Comparison of ENCODE assay signal across 9 mouse cellular contexts in the genomic region with DNA sequence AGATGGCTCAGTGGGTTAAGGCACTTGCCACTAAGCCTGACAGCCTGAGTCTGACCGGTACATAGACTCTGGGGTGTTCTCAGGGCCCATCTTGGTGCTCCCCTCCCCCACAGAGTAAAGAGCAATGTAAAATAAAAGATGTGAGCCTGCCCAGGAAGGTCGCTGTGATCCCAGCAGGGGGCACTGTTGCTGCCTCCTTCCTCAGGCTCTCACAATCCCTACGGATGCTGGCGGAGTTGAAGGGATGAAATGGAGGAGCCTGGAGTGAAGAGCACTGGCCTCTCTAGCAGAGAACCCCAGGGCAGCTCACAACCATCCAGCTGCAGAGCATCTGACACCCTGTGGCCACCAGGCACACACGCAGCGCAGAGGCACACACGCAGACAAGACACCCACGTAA. TPM values are rescaled to one million over a fixed set of nuclear protein-coding genes. Genes with fewer than 3 reads are reported as not detected.
A peak's percentile ranks its signal among the peaks of the same experiment; 100 is the strongest.
DNase-seq lines count a peak whose midpoint lies in the region; ATAC-seq and TF ChIP-seq lines count a peak whose summit lies in the region.
"Had no signal": no experiment of that assay in that cellular context is flagged by ENCODE, and none has a peak within 500 bp of the region (broad histone marks: within the 10 kb centered on the region; RNA-seq: fewer than 3 reads in every experiment).

No protein-coding gene starts in this region.

- no peaks in the 10 kb centered on the region for H3K4me1 ChIP-seq in spleen, adult 2 months (ENCODE audit: control insufficient read depth, insufficient read depth, insufficient read length)
- H3K4me1 ChIP-seq in hindbrain, embryonic 12.5 days: peaks cover 13% of the 10 kb centered on the region
- peaks cover 4% of the 10 kb centered on the region for H3K4me1 ChIP-seq in lung, embryonic 16.5 days (replicated peaks; ENCODE audit: control insufficient read depth, insufficient read depth, low read length)

- no peak overlapping the region for H3K27ac ChIP-seq in gastrocnemius, adult 2 months
- H3K27ac ChIP-seq in spleen, adult 2 months (ENCODE audit: insufficient read depth, low read length): no peak overlapping the region
- H3K27ac ChIP-seq in hindbrain, embryonic 12.5 days: no peak overlapping the region
- no peak overlapping the region for H3K27ac ChIP-seq in lung, embryonic 16.5 days (ENCODE audit: low read length)
- H3K27ac ChIP-seq: hindbrain, embryonic 15.5 days had no signal

- H3K9ac ChIP-seq in hindbrain, embryonic 12.5 days: peak overlapping the region; percentile 24; the same call in 1 of the 2 replicates
- no peak overlapping the region for H3K9ac ChIP-seq in lung, embryonic 16.5 days (ENCODE audit: low read length)
- H3K9ac ChIP-seq: hindbrain, embryonic 15.5 days had no signal

- intact Hi-C loops in gastrocnemius, adult 2 months (cut with DNase I): loop anchor here (2.0 kb wide), 1 partner anchor 36 kb away; no protein-coding TSS in a partner anchor

- H3K9me3 ChIP-seq in hindbrain, embryonic 12.5 days (replicated peaks): no peaks in the 10 kb centered on the region
- no peaks in the 10 kb centered on the region for H3K9me3 ChIP-seq in lung, embryonic 16.5 days (ENCODE audit: control insufficient read depth, low read length)
- H3K9me3 ChIP-seq: hindbrain, embryonic 15.5 days had no signal

- 91% methylated on average over 8 of the region's 8 CpGs for WGBS in spleen, adult 2 months
- 28% methylated on average over 8 of the region's 8 CpGs for WGBS in hindbrain, embryonic 12.5 days
- WGBS in lung, embryonic 16.5 days: 40% methylated on average over 8 of the region's 8 CpGs

- no peaks in the 10 kb centered on the region for H3K27me3 ChIP-seq in spleen, adult 2 months (ENCODE audit: control insufficient read depth, insufficient read depth, low read length)
- no peaks in the 10 kb centered on the region for H3K27me3 ChIP-seq in hindbrain, embryonic 12.5 days
- H3K27me3 ChIP-seq in lung, embryonic 16.5 days (ENCODE audit: control insufficient read depth, insufficient read depth, low read depth, low read length): no peaks in the 10 kb centered on the region
- H3K27me3 ChIP-seq: hindbrain, embryonic 15.5 days had no signal

- ATAC-seq in hindbrain, embryonic 12.5 days (ENCODE audit: low FRiP score): 0 out of 2 replicates have a peak, but pooled peaks have one; percentile 24
- ATAC-seq in lung, embryonic 16.5 days (ENCODE audit: low read depth): peak; percentile 16; the same call in 1 of the 2 replicates

- H3K4me2 ChIP-seq in hindbrain, embryonic 12.5 days (replicated peaks): no peak overlapping the region
- H3K4me2 ChIP-seq in lung, embryonic 16.5 days (ENCODE audit: low read depth, low read length): no peak overlapping the region
- H3K4me2 ChIP-seq: hindbrain, embryonic 15.5 days had no signal

- DNase-seq in gastrocnemius, adult 2 months: peak; percentile 57
- DNase-seq in gastrocnemius, postnatal 25 days: no peak
- no peak for DNase-seq in spleen, adult 2 months (ENCODE audit: low read depth in 1 of 2, low spot score in 2 of 2)
- no peak for DNase-seq in spleen, adult 18-20 months
- no peak for DNase-seq in ovary, postnatal 14 days (ENCODE audit: low spot score)
- no peak for DNase-seq in layer of hippocampus, adult 11-12 months (ENCODE audit: low spot score)

- H3K36me3 ChIP-seq in spleen, adult 2 months (ENCODE audit: control insufficient read depth, insufficient read depth, low read length): peaks cover 13% of the 10 kb centered on the region
- peaks cover 79% of the 10 kb centered on the region for H3K36me3 ChIP-seq in hindbrain, embryonic 12.5 days
- peaks cover 16% of the 10 kb centered on the region for H3K36me3 ChIP-seq in lung, embryonic 16.5 days (ENCODE audit: control insufficient read depth, insufficient read depth, low read length)

- TF ChIP-seq POLR2A in spleen, adult 2 months (IDR thresholded peaks at IDR 0.05; ENCODE audit: low read depth, low read length): no peak

- peak; percentile 58 for TF ChIP-seq CTCF in gastrocnemius, adult 2 months (IDR thresholded peaks at IDR 0.05)
- TF ChIP-seq CTCF in spleen, adult 2 months (IDR thresholded peaks at IDR 0.05; ENCODE audit: extremely low read depth, insufficient read depth, insufficient read length, insufficient replicate concordance): peak; percentile 19; the same call in 1 of the 2 replicates

- no peak overlapping the region for H3K4me3 ChIP-seq in gastrocnemius, adult 2 months
- no peak overlapping the region for H3K4me3 ChIP-seq in spleen, adult 2 months (ENCODE audit: extremely low read depth, insufficient read depth, insufficient read length)
- no peak overlapping the region for H3K4me3 ChIP-seq in hindbrain, embryonic 12.5 days
- H3K4me3 ChIP-seq in lung, embryonic 16.5 days (ENCODE audit: low read length): no peak overlapping the region
- H3K4me3 ChIP-seq: hindbrain, embryonic 15.5 days had no signal

RNA-seq across cellular contexts. Expression of a gene that starts 19.9 kb away (rescaled TPM):
- total RNA-seq in gastrocnemius, adult 2 months (2021): 1 to 10 TPM; 1.5 to 2.2 TPM
- total RNA-seq in gastrocnemius, postnatal 25 days (2021): 1 to 10 TPM; 2.7 to 2.8 TPM
- 25.0 and 25.7 TPM in 2 replicates for polyA plus RNA-seq in spleen, adult 2 months (2012; rRNA removed)
- 19.5 and 20.9 TPM in 2 replicates for polyA plus RNA-seq in hindbrain, embryonic 12.5 days (2016; fragmentation: Nextera tagmentation; extraction: Ambion mirVana)
- polyA plus RNA-seq in lung, embryonic 16.5 days (2015; fragmentation: Nextera tagmentation; extraction: Ambion mirVana): 8.3 and 9.1 TPM in 2 replicates

RNA-seq across cellular contexts. Expression of a gene that starts 29.2 kb away (rescaled TPM):
- total RNA-seq in gastrocnemius, adult 2 months (2021): 100 to 1,000 TPM in 1 of 2 experiments, 10 to 100 TPM in 1; 92.2 to 105 TPM
- total RNA-seq in gastrocnemius, postnatal 25 days (2021): 10 to 100 TPM; 85.7 to 97.7 TPM
- polyA plus RNA-seq in spleen, adult 2 months (2012; rRNA removed): 125 and 143 TPM in 2 replicates
- polyA plus RNA-seq in hindbrain, embryonic 12.5 days (2016; fragmentation: Nextera tagmentation; extraction: Ambion mirVana): 397 and 418 TPM in 2 replicates
- polyA plus RNA-seq in lung, embryonic 16.5 days (2015; fragmentation: Nextera tagmentation; extraction: Ambion mirVana): 493 and 502 TPM in 2 replicates

RNA-seq across cellular contexts. Expression of a gene that starts 53.7 kb away (rescaled TPM):
- 1 to 10 TPM in 1 of 2 experiments, under 1 TPM in 1; 0.87 to 1.2 TPM for total RNA-seq in gastrocnemius, adult 2 months (2021)
- total RNA-seq in gastrocnemius, postnatal 25 days (2021): under 1 TPM; 0.41 to 0.99 TPM
- 52.2 and 52.4 TPM in 2 replicates for polyA plus RNA-seq in spleen, adult 2 months (2012; rRNA removed)
- 3.4 and 5.2 TPM in 2 replicates for polyA plus RNA-seq in hindbrain, embryonic 12.5 days (2016; fragmentation: Nextera tagmentation; extraction: Ambion mirVana)
- polyA plus RNA-seq in lung, embryonic 16.5 days (2015; fragmentation: Nextera tagmentation; extraction: Ambion mirVana): 1.8 and 3.3 TPM in 2 replicates
